Mouse (Mus musculus) liver, adult 2 months (tissue): ENCODE results near the gene Fam83f. TPM values are rescaled to one million over a fixed set of nuclear protein-coding genes. Genes with fewer than 3 reads are reported as not detected.

Source experiments
- DNase-seq: peaks from one replicate; pipeline ENCODE4 v3.0.0-alpha.2; 2011; ENCODE audit warnings: low read depth, low spot score; ENCODE audit errors: extremely low read depth
- H3K27ac ChIP-seq: fragments of 200-500 bp; replicated peaks from 2 replicates; pipeline ENCODE4 v1.5.1; 2012; ENCODE audit warnings: low read depth, mild to moderate bottlenecking, control low read depth, inconsistent platforms, low read length; ENCODE audit not compliant: insufficient read depth
- H3K27me3 ChIP-seq: fragments of 200-500 bp; 2 replicates; pipeline ENCODE4 v1.6.1; 2012; ENCODE audit warnings: mild to moderate bottlenecking, moderate library complexity, low read length, inconsistent platforms; ENCODE audit not compliant: control insufficient read depth, insufficient read depth
- H3K36me3 ChIP-seq: fragments of 200-500 bp; 2 replicates; pipeline ENCODE4 v1.6.1; 2012; ENCODE audit warnings: low read length, inconsistent platforms; ENCODE audit not compliant: control insufficient read depth, insufficient read depth
- H3K4me1 ChIP-seq: fragments of 200-500 bp; 2 replicates; pipeline ENCODE4 v1.6.1; 2011; ENCODE audit warnings: low read length; ENCODE audit not compliant: control insufficient read depth, insufficient read depth
- H3K4me3 ChIP-seq: fragments of 200-500 bp; 2 replicates; pipeline ENCODE4 v1.5.1; 2011; ENCODE audit warnings: low read depth, mild to moderate bottlenecking, control low read depth, low read length, moderate library complexity; ENCODE audit not compliant: insufficient read depth
- H3K79me2 ChIP-seq: fragments of 200-500 bp; 2 replicates; pipeline ENCODE4 v1.6.1; 2012; ENCODE audit warnings: inconsistent platforms, mild to moderate bottlenecking, low read length, moderate library complexity; ENCODE audit not compliant: control insufficient read depth, insufficient read depth
- H3K9ac ChIP-seq: fragments of 200-500 bp; 2 replicates; pipeline ENCODE4 v1.6.1; 2012; ENCODE audit warnings: low read depth, mild to moderate bottlenecking, control low read depth, inconsistent platforms, low read length
- CTCF ChIP-seq: fragments of 200-500 bp; IDR thresholded peaks from 2 replicates; pipeline ENCODE4 v1.5.1; 2011; ENCODE audit warnings: low read depth, low read length, control low read depth
- POLR2A ChIP-seq: fragments of 200-500 bp; IDR thresholded peaks from 2 replicates; pipeline ENCODE4 v1.6.1; 2011; ENCODE audit warnings: low read length, control low read depth; ENCODE audit not compliant: insufficient read depth; ENCODE audit errors: extremely low read depth
- WGBS: fragments of 180-500 bp; shearing (Covaris S2); methylation state at CpG from one replicate; pipeline ENCODE4 v1.1.7; 2018; 5-methylcytosine and 5-hydroxymethylcytosine counted together
- polyA plus RNA-seq: library from polyadenylated mRNA; depleted of rRNA; stranded (reverse); fragments of >200 nt; gene quantifications from 2 replicates; pipeline ENCODE4 v1.2.3, GENCODE M21; 2012; rRNA removed
- total RNA-seq: library from RNA; depleted of rRNA; stranded (reverse); fragments of >200 nt; gene quantifications from 2 replicates; pipeline ENCODE4 v1.2.3, GENCODE M21; 2014; rRNA removed

Gene Fam83f
- total and polyA plus RNA-seq, 2 experiments = 0.28 to 1.0 TPM

DNA sequence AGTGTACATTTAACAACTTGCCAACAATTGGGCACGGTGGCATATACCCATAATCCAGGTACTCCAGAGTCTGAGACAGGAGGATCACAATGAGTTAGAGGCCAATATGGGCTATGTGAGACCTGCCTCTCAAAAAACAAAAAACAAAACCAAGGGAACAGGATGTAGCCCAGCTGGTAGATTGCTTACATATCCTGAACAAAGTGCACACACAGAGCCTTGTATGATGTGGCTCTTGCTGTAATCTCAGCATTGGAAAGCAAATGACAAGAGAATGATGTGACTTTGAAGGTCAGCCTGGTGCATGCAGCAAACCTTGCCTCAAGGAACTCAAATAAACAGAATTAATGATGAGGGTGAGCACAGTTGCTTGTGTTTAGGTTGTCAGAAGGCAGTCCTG is 70.2 kb downstream of the Fam83f start:
- 0 out of 2 replicates have a peak, but pooled peaks cover 2% of the 10 kb centered on the region for H3K4me1 ChIP-seq

GRCm38 (mm10) chr15:80742991-80743474 is 71.4 kb downstream of the Fam83f start:
- no peak overlapping the region for H3K9ac ChIP-seq
- peaks cover 2% of the 10 kb centered on the region; the same call in 1 of the 2 replicates for H3K36me3 ChIP-seq
- H3K79me2 ChIP-seq = peaks cover 30% of the 10 kb centered on the region; the same call in 1 of the 2 replicates
- no peak overlapping the region for H3K4me3 ChIP-seq
- H3K4me1 ChIP-seq = 0 out of 2 replicates have a peak, but pooled peaks cover 2% of the 10 kb centered on the region
- no peak for TF ChIP-seq POLR2A
- no peak for TF ChIP-seq CTCF
- H3K27me3 ChIP-seq = no peaks in the 10 kb centered on the region
- 80% methylated on average over 3 of the region's 3 CpGs for WGBS
- DNase-seq = no peak
- no peak overlapping the region for H3K27ac ChIP-seq

More for the DNA sequence above, 70.2 kb downstream of the Fam83f start:
- DNase-seq = no peak
- Histone ChIP-seq H3K4me3 (no peak overlapping the region), H3K36me3 (no peaks in the 10 kb centered on the region), H3K27me3 (no peaks in the 10 kb centered on the region), H3K27ac (no peak overlapping the region), H3K79me2 (peaks cover 30% of the 10 kb centered on the region; the same call in 1 of the 2 replicates), H3K9ac (no peak overlapping the region)
- TF ChIP-seq POLR2A (no peak), CTCF (no peak)
- WGBS = 53% methylated on average over 1 of the region's 1 CpGs

GRCm38 (mm10) chr15:80743606-80744005 is 72.0 kb downstream of the Fam83f start:
- H3K4me1 ChIP-seq = 0 out of 2 replicates have a peak, but pooled peaks cover 2% of the 10 kb centered on the region
- H3K36me3 ChIP-seq = peaks cover 3% of the 10 kb centered on the region; the same call in 1 of the 2 replicates
- H3K9ac ChIP-seq = no peak overlapping the region
- no peak overlapping the region for H3K4me3 ChIP-seq
- TF ChIP-seq CTCF (no peak), POLR2A (no peak)
- H3K79me2 ChIP-seq = peaks cover 33% of the 10 kb centered on the region; the same call in 1 of the 2 replicates
- no peak for DNase-seq
- 87% methylated on average over 7 of the region's 7 CpGs for WGBS
- no peak overlapping the region for H3K27ac ChIP-seq
- H3K27me3 ChIP-seq = no peaks in the 10 kb centered on the region

DNA sequence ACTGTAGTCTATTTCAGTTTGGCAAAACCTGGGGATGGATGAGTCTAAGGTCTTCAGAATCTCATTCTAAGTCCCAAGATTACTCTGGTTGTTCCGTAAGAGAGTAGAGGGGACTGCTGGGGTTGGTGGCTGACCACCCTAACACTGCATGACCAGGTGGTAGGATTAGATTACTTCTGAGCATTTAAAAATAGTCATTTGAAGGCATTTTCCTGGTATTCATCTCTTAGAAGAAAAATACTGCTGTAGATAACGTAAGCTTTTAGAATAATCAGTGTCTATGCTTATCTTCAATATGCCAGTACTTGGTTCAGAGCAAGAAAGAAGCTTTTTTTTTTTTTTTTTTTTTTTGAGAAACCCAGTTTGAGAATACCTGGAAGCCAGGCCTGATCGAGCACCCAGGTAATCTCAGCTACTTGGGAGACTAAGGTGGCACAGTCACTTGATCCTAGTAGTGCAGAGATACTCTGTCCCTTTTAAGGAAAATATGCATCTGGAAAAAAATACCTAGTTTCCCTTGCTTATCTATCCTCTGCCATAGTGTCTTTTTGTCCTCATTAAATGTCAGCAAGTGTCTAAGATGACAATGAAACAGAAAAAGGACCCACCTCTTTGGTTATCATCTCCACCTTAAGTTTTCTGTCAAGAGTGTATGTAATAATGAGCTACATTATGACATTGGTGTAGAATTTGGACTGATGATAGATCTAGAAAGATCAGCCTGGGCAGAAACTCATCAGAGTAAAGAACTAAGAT is 73.2 kb downstream of the Fam83f start:
- WGBS = 94% methylated on average over 3 of the region's 3 CpGs
- peaks cover 32% of the 10 kb centered on the region; the same call in 1 of the 2 replicates for H3K79me2 ChIP-seq
- peaks cover 5% of the 10 kb centered on the region; the same call in 1 of the 2 replicates for H3K36me3 ChIP-seq
- no peak overlapping the region for H3K4me3 ChIP-seq
- DNase-seq = no peak
- H3K27ac ChIP-seq = no peak overlapping the region
- TF ChIP-seq POLR2A (no peak), CTCF (no peak)
- no peaks in the 10 kb centered on the region for H3K27me3 ChIP-seq
- 0 out of 2 replicates have a peak, but pooled peaks cover 2% of the 10 kb centered on the region for H3K4me1 ChIP-seq
- H3K9ac ChIP-seq = no peak overlapping the region

- peaks cover 5% of the 10 kb centered on the region; the same call in 1 of the 2 replicates for H3K36me3 ChIP-seq
- H3K27me3 ChIP-seq = no peaks in the 10 kb centered on the region
- no peak overlapping the region for H3K27ac ChIP-seq
- no peak for DNase-seq
- TF ChIP-seq POLR2A (no peak), CTCF (no peak)
- no peak overlapping the region for H3K9ac ChIP-seq
- no peak overlapping the region for H3K4me3 ChIP-seq
- H3K79me2 ChIP-seq = peaks cover 20% of the 10 kb centered on the region; the same call in 1 of the 2 replicates
- WGBS = 74% methylated on average over 5 of the region's 5 CpGs
- no peaks in the 10 kb centered on the region for H3K4me1 ChIP-seq
Observed at GRCm38 (mm10) chr15:80748979-80749378, 77.3 kb downstream of the Fam83f start.

Other genes with a start within 250 kb of the Fam83f start
- not detected in 2 replicates for gene Enthd1, start 106.7 kb upstream of the Fam83f start, total RNA-seq
- not detected in 2 replicates for gene Enthd1, start 106.7 kb upstream of the Fam83f start, polyA plus RNA-seq
- 0.46 and 0.47 TPM in 2 replicates for gene Grap2, start 99.3 kb upstream of the Fam83f start, total RNA-seq
- 0.20 and 0.66 TPM in 2 replicates for gene Grap2, start 99.3 kb upstream of the Fam83f start, polyA plus RNA-seq
- 18.2 and 19.7 TPM in 2 replicates for gene Tnrc6b, start 39.5 kb downstream of the Fam83f start, total RNA-seq
- 6.1 and 7.3 TPM in 2 replicates for gene Tnrc6b, start 39.5 kb downstream of the Fam83f start, polyA plus RNA-seq